ENCODE assay signal across 27 mouse cellular contexts in the genomic region with DNA sequence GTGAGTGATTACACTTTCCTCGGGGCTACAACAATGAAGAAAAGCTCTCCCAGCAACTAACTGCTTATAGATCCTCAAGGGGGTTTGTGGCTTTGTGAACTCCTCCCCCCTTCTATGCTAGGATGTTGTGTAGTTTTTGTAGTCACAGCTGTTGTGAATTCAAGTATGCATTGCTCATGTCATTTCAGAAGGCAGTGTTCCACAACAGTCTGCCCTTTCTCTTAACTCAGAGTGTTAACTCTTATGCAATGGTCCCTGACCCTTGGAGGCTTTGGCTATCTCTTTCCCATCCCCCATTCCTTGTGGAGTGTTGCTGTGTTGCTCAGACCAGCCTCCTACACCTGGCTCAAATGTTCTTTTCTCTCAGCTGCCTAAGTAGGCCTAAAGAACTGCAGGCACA. TPM values are rescaled to one million over a fixed set of nuclear protein-coding genes. Genes with fewer than 3 reads are reported as not detected.
DNase-seq lines count a peak whose midpoint lies in the region; ATAC-seq lines count a peak whose summit lies in the region.
"Had no signal": no experiment of that assay in that cellular context is flagged by ENCODE, and none has a peak within 500 bp of the region (broad histone marks: within the 10 kb centered on the region; RNA-seq: fewer than 3 reads in every experiment).

No protein-coding gene starts in this region.

- H3K9ac ChIP-seq in heart, embryonic 11.5 days (ENCODE audit: low read depth, low read length) = no peak overlapping the region
- no peak overlapping the region for H3K9ac ChIP-seq in forebrain, embryonic 15.5 days (replicated peaks)
- H3K9ac ChIP-seq: embryonic facial prominence, embryonic 12.5 days; forebrain, embryonic 12.5 days; forebrain, postnatal 0 days; heart, embryonic 12.5 days; hindbrain, embryonic 14.5 days; intestine, embryonic 15.5 days had no signal

- DNase-seq in heart, adult 11 months = peak; percentile 56
- peak; percentile 17 for DNase-seq in lung, postnatal 36 days
- DNase-seq in lung, adult 18-20 months = no peak
- DNase-seq in gonadal fat pad, adult 2 months (ENCODE audit: low read depth) = peak; percentile 17
- peak; percentile 56 for DNase-seq in yolk sac, embryonic 10.5 days (ENCODE audit: low spot score)
- no peak for DNase-seq in left cerebral cortex, postnatal 14 days (ENCODE audit: low spot score in 2 of 2)
- DNase-seq: cerebellum, adult 11 months; cerebellum, adult 8-10 months; cerebellum, postnatal 14 days; embryo, embryonic 11 days; forebrain, postnatal 0 days; gastrocnemius, postnatal 25 days; heart, adult 2 months had no signal

- intact Hi-C loops in left cerebral cortex, postnatal 14 days (cut with DNase I) = no loop called here

- H3K9me3 ChIP-seq in heart, embryonic 11.5 days (replicated peaks; ENCODE audit: control insufficient read depth, low read length) = no peaks in the 10 kb centered on the region
- no peaks in the 10 kb centered on the region for H3K9me3 ChIP-seq in forebrain, embryonic 15.5 days
- H3K9me3 ChIP-seq: embryonic facial prominence, embryonic 12.5 days; forebrain, embryonic 12.5 days; heart, embryonic 12.5 days; hindbrain, embryonic 10.5 days; intestine, embryonic 15.5 days had no signal

- no peak overlapping the region for H3K27ac ChIP-seq in heart, embryonic 11.5 days (ENCODE audit: low read depth, low read length)
- H3K27ac ChIP-seq in forebrain, embryonic 15.5 days (replicated peaks) = no peak overlapping the region
- H3K27ac ChIP-seq: embryonic facial prominence, embryonic 12.5 days; forebrain, embryonic 12.5 days; heart, adult 2 months; hindbrain, embryonic 10.5 days; hindbrain, embryonic 14.5 days; intestine, embryonic 15.5 days had no signal

- H3K4me1 ChIP-seq in heart, embryonic 11.5 days (ENCODE audit: control insufficient read depth, insufficient read depth, low read length) = no peaks in the 10 kb centered on the region
- no peaks in the 10 kb centered on the region for H3K4me1 ChIP-seq in forebrain, embryonic 15.5 days
- H3K4me1 ChIP-seq: embryonic facial prominence, embryonic 12.5 days; forebrain, embryonic 12.5 days; hindbrain, embryonic 10.5 days; intestine, embryonic 15.5 days had no signal

- no peak overlapping the region for H3K4me2 ChIP-seq in heart, embryonic 11.5 days
- no peak overlapping the region for H3K4me2 ChIP-seq in forebrain, embryonic 15.5 days (replicated peaks)
- H3K4me2 ChIP-seq: embryonic facial prominence, embryonic 12.5 days; forebrain, embryonic 12.5 days; heart, embryonic 12.5 days; hindbrain, embryonic 14.5 days; intestine, embryonic 15.5 days had no signal

- 64% methylated on average over 1 of the region's 1 CpGs for WGBS in heart, embryonic 11.5 days (ENCODE audit: insufficient replicate concordance)
- WGBS in forebrain, embryonic 15.5 days = 86% methylated on average over 1 of the region's 1 CpGs

- no peak overlapping the region for H3K4me3 ChIP-seq in heart, embryonic 11.5 days (ENCODE audit: low read depth, low read length)
- H3K4me3 ChIP-seq in forebrain, embryonic 15.5 days = no peak overlapping the region
- H3K4me3 ChIP-seq: embryonic facial prominence, embryonic 12.5 days; forebrain, embryonic 12.5 days; heart, adult 2 months; heart, embryonic 12.5 days; hindbrain, embryonic 10.5 days; intestine, embryonic 15.5 days had no signal

- H3K36me3 ChIP-seq in heart, embryonic 11.5 days (ENCODE audit: control insufficient read depth, insufficient read depth, low read length) = peaks cover 7% of the 10 kb centered on the region
- H3K36me3 ChIP-seq in forebrain, embryonic 15.5 days = peaks cover 7% of the 10 kb centered on the region; the same call in 1 of the 2 replicates

- no peaks in the 10 kb centered on the region for H3K27me3 ChIP-seq in heart, embryonic 11.5 days (ENCODE audit: control insufficient read depth, insufficient read depth, low read length)
- H3K27me3 ChIP-seq in forebrain, embryonic 15.5 days = no peaks in the 10 kb centered on the region
- H3K27me3 ChIP-seq: CH12.LX; embryonic facial prominence, embryonic 12.5 days; forebrain, embryonic 12.5 days; heart, embryonic 12.5 days; intestine, embryonic 15.5 days had no signal

- no peak for ATAC-seq in heart, embryonic 11.5 days (replicated peaks; ENCODE audit: insufficient number of reproducible peaks, low FRiP score, low TSS enrichment)
- no peak for ATAC-seq in forebrain, embryonic 15.5 days (replicated peaks)
- ATAC-seq: forebrain, postnatal 0 days; intestine, embryonic 15.5 days had no signal

RNA-seq across cellular contexts. Expression of a gene that starts 25.2 kb away (rescaled TPM):
- 20.6 and 28.5 TPM in 2 replicates for polyA plus RNA-seq in heart, embryonic 11.5 days (2014; fragmentation: Nextera tagmentation; extraction: Ambion mirVana)
- polyA plus RNA-seq in gonadal fat pad, adult 2 months (2012; rRNA removed) = 27.0 and 31.4 TPM in 2 replicates
- total RNA-seq in left cerebral cortex, postnatal 14 days (2021) = 10 to 100 TPM; 32.2 to 36.2 TPM
- polyA plus RNA-seq in forebrain, embryonic 15.5 days (2015; fragmentation: Nextera tagmentation; extraction: Ambion mirVana) = 25.7 and 25.9 TPM in 2 replicates

RNA-seq across cellular contexts. Expression of a gene that starts 39.7 kb away (rescaled TPM):
- polyA plus RNA-seq in heart, embryonic 11.5 days (2014; fragmentation: Nextera tagmentation; extraction: Ambion mirVana) = 9.9 and 14.0 TPM in 2 replicates
- polyA plus RNA-seq in gonadal fat pad, adult 2 months (2012; rRNA removed) = 14.6 and 14.8 TPM in 2 replicates
- total RNA-seq in left cerebral cortex, postnatal 14 days (2021) = 10 to 100 TPM; 15.1 to 18.0 TPM
- 3.7 and 4.3 TPM in 2 replicates for polyA plus RNA-seq in forebrain, embryonic 15.5 days (2015; fragmentation: Nextera tagmentation; extraction: Ambion mirVana)
- total RNA-seq: CH12.LX; common myeloid progenitor, adult 5-6 weeks had no signal

RNA-seq across cellular contexts. Expression of a gene that starts 56.7 kb away (rescaled TPM):
- not detected in 2 replicates for polyA plus RNA-seq in heart, embryonic 11.5 days (2014; fragmentation: Nextera tagmentation; extraction: Ambion mirVana)
- not detected in 2 replicates for polyA plus RNA-seq in gonadal fat pad, adult 2 months (2012; rRNA removed)
- total RNA-seq in left cerebral cortex, postnatal 14 days (2021) = not detected
- polyA plus RNA-seq in forebrain, embryonic 15.5 days (2015; fragmentation: Nextera tagmentation; extraction: Ambion mirVana) = not detected in 2 replicates
- total RNA-seq: adrenal gland, postnatal 36 days; CH12.LX; common myeloid progenitor, adult 5-6 weeks; forebrain, postnatal 0 days; gastrocnemius, postnatal 25 days; heart, adult 2 months; heart, postnatal 25 days had no signal
- polyA plus RNA-seq: brain, embryonic 14.5 days; embryonic facial prominence, embryonic 12.5 days; forebrain, embryonic 12.5 days; forebrain, postnatal 0 days; heart, adult 2 months; heart, embryonic 12.5 days; heart, embryonic 16.5 days; hindbrain, embryonic 10.5 days; hindbrain, embryonic 14.5 days; intestine, embryonic 15.5 days had no signal

Comparison
In these comparisons a context has a peak if more than half of its experiments do, and no peak if none do; other contexts are left out.
1. DNase-seq: peak in heart, adult 11 months (single experiment), lung, postnatal 36 days (single experiment), gonadal fat pad, adult 2 months (single experiment) and yolk sac, embryonic 10.5 days (single experiment); none in lung, adult 18-20 months (0 of 2) and left cerebral cortex, postnatal 14 days (0 of 2).